Mouse (Mus musculus): ENCODE data around the gene Zfhx3. TPM values are rescaled to one million over a fixed set of nuclear protein-coding genes. Genes with fewer than 3 reads are reported as not detected.

Gene Zfhx3
- polyA plus RNA-seq, 2 experiments = 14.4 to 26.1 TPM

- H3K36me3 ChIP-seq (ENCODE audit: control insufficient read depth, insufficient read depth, low read length) = no peaks in the 10 kb centered on the region
- H3K27ac ChIP-seq (replicated peaks; ENCODE audit: low read depth, low read length) = no peak overlapping the region
- H3K4me2 ChIP-seq (replicated peaks; ENCODE audit: low read depth, low read length, severe bottlenecking) = no peak overlapping the region
- WGBS = 94% methylated on average over 5 of the region's 5 CpGs
- H3K4me3 ChIP-seq (replicated peaks; ENCODE audit: low read length) = no peak overlapping the region
- no peaks in the 10 kb centered on the region for H3K9me3 ChIP-seq (ENCODE audit: control insufficient read depth, low read length)
- H3K27me3 ChIP-seq (ENCODE audit: control insufficient read depth, insufficient read depth, low read length) = no peaks in the 10 kb centered on the region
- TF ChIP-seq POLR2A (IDR thresholded peaks at IDR 0.05; ENCODE audit: borderline replicate concordance, extremely low read depth, insufficient read depth, insufficient read length) = no peak
- H3K9ac ChIP-seq (ENCODE audit: low read depth, low read length, severe bottlenecking) = no peak overlapping the region
- H3K4me1 ChIP-seq (ENCODE audit: control insufficient read depth, insufficient read depth, low read length) = peaks cover 22% of the 10 kb centered on the region
- DNase-seq (ENCODE audit: low spot score) (no peak), ATAC-seq (ENCODE audit: low FRiP score, low read depth) (no peak)
Observed at GRCm38 (mm10) chr8:108580364-108580763, 637.9 kb downstream of the Zfhx3 start.

- H3K4me2 ChIP-seq (replicated peaks; ENCODE audit: low read depth, low read length, severe bottlenecking) = no peak overlapping the region
- H3K4me1 ChIP-seq (ENCODE audit: control insufficient read depth, insufficient read depth, low read length) = peaks cover 22% of the 10 kb centered on the region
- WGBS = 80% methylated on average over 6 of the region's 6 CpGs
- no peaks in the 10 kb centered on the region for H3K36me3 ChIP-seq (ENCODE audit: control insufficient read depth, insufficient read depth, low read length)
- TF ChIP-seq POLR2A (IDR thresholded peaks at IDR 0.05; ENCODE audit: borderline replicate concordance, extremely low read depth, insufficient read depth, insufficient read length) = no peak
- H3K4me3 ChIP-seq (replicated peaks; ENCODE audit: low read length) = no peak overlapping the region
- DNase-seq (ENCODE audit: low spot score) = no peak
- H3K9ac ChIP-seq (ENCODE audit: low read depth, low read length, severe bottlenecking) = no peak overlapping the region
- no peak overlapping the region for H3K27ac ChIP-seq (replicated peaks; ENCODE audit: low read depth, low read length)
- no peaks in the 10 kb centered on the region for H3K9me3 ChIP-seq (ENCODE audit: control insufficient read depth, low read length)
- H3K27me3 ChIP-seq (ENCODE audit: control insufficient read depth, insufficient read depth, low read length) = no peaks in the 10 kb centered on the region
- no peak for ATAC-seq (ENCODE audit: low FRiP score, low read depth)
Observed at GRCm38 (mm10) chr8:108581557-108581956, 639.1 kb downstream of the Zfhx3 start.

- Histone ChIP-seq H3K9ac (ENCODE audit: low read depth, low read length, severe bottlenecking) (no peak overlapping the region), H3K36me3 (ENCODE audit: control insufficient read depth, insufficient read depth, low read length) (no peaks in the 10 kb centered on the region), H3K4me2 (replicated peaks; ENCODE audit: low read depth, low read length, severe bottlenecking) (no peak overlapping the region), H3K27me3 (ENCODE audit: control insufficient read depth, insufficient read depth, low read length) (no peaks in the 10 kb centered on the region), H3K9me3 (ENCODE audit: control insufficient read depth, low read length) (no peaks in the 10 kb centered on the region), H3K4me3 (replicated peaks; ENCODE audit: low read length) (no peak overlapping the region), H3K4me1 (ENCODE audit: control insufficient read depth, insufficient read depth, low read length) (peaks cover 22% of the 10 kb centered on the region), H3K27ac (replicated peaks; ENCODE audit: low read depth, low read length) (no peak overlapping the region)
- 74% methylated on average over 3 of the region's 3 CpGs for WGBS
- DNase-seq (ENCODE audit: low spot score) (no peak), ATAC-seq (ENCODE audit: low FRiP score, low read depth) (no peak)
- no peak for TF ChIP-seq POLR2A (IDR thresholded peaks at IDR 0.05; ENCODE audit: borderline replicate concordance, extremely low read depth, insufficient read depth, insufficient read length)
Observed at GRCm38 (mm10) chr8:108582251-108582650, 639.8 kb downstream of the Zfhx3 start.

- Histone ChIP-seq H3K27ac (replicated peaks; ENCODE audit: low read depth, low read length) (no peak overlapping the region), H3K9ac (ENCODE audit: low read depth, low read length, severe bottlenecking) (no peak overlapping the region), H3K27me3 (ENCODE audit: control insufficient read depth, insufficient read depth, low read length) (no peaks in the 10 kb centered on the region), H3K36me3 (ENCODE audit: control insufficient read depth, insufficient read depth, low read length) (no peaks in the 10 kb centered on the region), H3K4me2 (replicated peaks; ENCODE audit: low read depth, low read length, severe bottlenecking) (no peak overlapping the region), H3K4me1 (ENCODE audit: control insufficient read depth, insufficient read depth, low read length) (peaks cover 18% of the 10 kb centered on the region), H3K4me3 (replicated peaks; ENCODE audit: low read length) (no peak overlapping the region), H3K9me3 (ENCODE audit: control insufficient read depth, low read length) (no peaks in the 10 kb centered on the region)
- TF ChIP-seq POLR2A (IDR thresholded peaks at IDR 0.05; ENCODE audit: borderline replicate concordance, extremely low read depth, insufficient read depth, insufficient read length) = no peak
- 87% methylated on average over 4 of the region's 4 CpGs for WGBS
- ATAC-seq (ENCODE audit: low FRiP score, low read depth) (no peak), DNase-seq (ENCODE audit: low spot score) (no peak)
Observed at GRCm38 (mm10) chr8:108583261-108583660, 640.8 kb downstream of the Zfhx3 start.

GRCm38 (mm10) chr8:108583867-108584661 is 641.6 kb downstream of the Zfhx3 start:
- DNase-seq (ENCODE audit: low spot score) = no peak
- Histone ChIP-seq H3K9me3 (ENCODE audit: control insufficient read depth, low read length) (no peaks in the 10 kb centered on the region), H3K4me1 (ENCODE audit: control insufficient read depth, insufficient read depth, low read length) (peaks cover 10% of the 10 kb centered on the region), H3K27ac (replicated peaks; ENCODE audit: low read depth, low read length) (no peak overlapping the region), H3K27me3 (ENCODE audit: control insufficient read depth, insufficient read depth, low read length) (no peaks in the 10 kb centered on the region), H3K9ac (ENCODE audit: low read depth, low read length, severe bottlenecking) (no peak overlapping the region), H3K36me3 (ENCODE audit: control insufficient read depth, insufficient read depth, low read length) (no peaks in the 10 kb centered on the region), H3K4me3 (replicated peaks; ENCODE audit: low read length) (no peak overlapping the region), H3K4me2 (replicated peaks; ENCODE audit: low read depth, low read length, severe bottlenecking) (no peak overlapping the region)
- ATAC-seq (ENCODE audit: low FRiP score, low read depth) = no peak
- 49% methylated on average over 9 of the region's 9 CpGs for WGBS
- no peak for TF ChIP-seq POLR2A (IDR thresholded peaks at IDR 0.05; ENCODE audit: borderline replicate concordance, extremely low read depth, insufficient read depth, insufficient read length)
